2 mouse cellular contexts compared by ENCODE assay signal in the genomic region with DNA sequence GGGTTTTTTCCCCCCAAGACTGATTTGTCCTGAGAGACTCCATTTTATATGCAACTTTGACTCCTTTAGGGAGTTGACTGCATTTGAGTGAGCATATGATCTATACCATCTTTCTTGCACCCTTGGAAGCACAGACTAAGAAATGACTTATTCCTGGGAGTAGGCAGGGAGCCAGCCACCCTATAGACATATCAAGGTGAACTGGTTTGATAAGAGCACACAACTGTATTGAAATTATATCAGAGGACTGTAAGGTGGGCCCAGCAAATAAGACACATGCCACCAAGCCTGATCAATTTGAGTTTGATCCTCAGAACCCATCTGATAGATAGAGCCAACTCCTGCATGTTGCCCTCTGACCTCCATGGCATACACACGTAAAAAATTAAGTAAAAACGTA.
TF ChIP-seq lines count a peak whose summit lies in the region.

No protein-coding gene starts in this region.

TF ChIP-seq in MEL, 35 proteins besides CTCF, POLR2A, EP300 and RAD21 (continued from another document):
- TF ChIP-seq ETS1 (IDR thresholded peaks at IDR 0.05; ENCODE audit: low read depth, low read length), result 0 out of 2 replicates have a peak, but pooled peaks have one; percentile 11
- TF ChIP-seq TAL1 (IDR thresholded peaks at IDR 0.05; ENCODE audit: low read length), result peak; percentile 37; the same call in 1 of the 2 replicates
- peak; percentile 40; the same call in 1 of the 2 replicates for TF ChIP-seq GATA1 (IDR thresholded peaks at IDR 0.05; ENCODE audit: low read depth, low read length)
- TF ChIP-seq POLR2AphosphoS2 (IDR thresholded peaks at IDR 0.05; ENCODE audit: low read length), result no peak
- TF ChIP-seq TCF12 (IDR thresholded peaks at IDR 0.05; ENCODE audit: low read depth, low read length), result peak; percentile 52; the same call in 1 of the 2 replicates
TF ChIP-seq in MEL: peak in this region for 4.

TF ChIP-seq in myocyte, 11 proteins besides CTCF, POLR2A, EP300 and RAD21 (continued from another document):
- TF ChIP-seq MYOD1 (IDR thresholded peaks at IDR 0.05; ENCODE audit: control insufficient read depth in 1 of 3, insufficient read length in 2 of 3, low read depth in 2 of 3) (no peak), SRF (IDR thresholded peaks at IDR 0.05; ENCODE audit: control insufficient read depth, insufficient read length, low read depth) (no peak), TCF12 (IDR thresholded peaks at IDR 0.05; ENCODE audit: insufficient read depth, poor library complexity, severe bottlenecking) (no peak), MYOG (IDR thresholded peaks at IDR 0.05; ENCODE audit: control insufficient read depth in 1 of 3, insufficient read depth in 1 of 3, insufficient read length in 2 of 3, low read depth in 2 of 3) (no peak), USF1 (IDR thresholded peaks at IDR 0.05; ENCODE audit: low read depth) (no peak), MAX (IDR thresholded peaks at IDR 0.05; ENCODE audit: low read depth) (no peak), TCF3 (IDR thresholded peaks at IDR 0.05; ENCODE audit: insufficient read length, low read depth) (no peak), POLR2AphosphoS2 (IDR thresholded peaks at IDR 0.05; ENCODE audit: insufficient read length, low read depth) (no peak), REST (IDR thresholded peaks at IDR 0.05; ENCODE audit: insufficient read depth, insufficient read length) (no peak), CEBPB (IDR thresholded peaks at IDR 0.05; ENCODE audit: insufficient read depth, poor library complexity, severe bottlenecking) (no peak)
